Mouse (Mus musculus) intestine, embryonic 14.5 days (tissue): ENCODE results near the gene Ap3m1. TPM values are rescaled to one million over a fixed set of nuclear protein-coding genes. Genes with fewer than 3 reads are reported as not detected.

Experiments used
- ATAC-seq: fragments of 200-750 bp; cut with Nextera tagmentation; replicated peaks from 2 replicates; pipeline ENCODE4 v1.8.0; 2017; ENCODE audit warnings: low read depth, moderate number of reproducible peaks, moderate TSS enrichment, moderate library complexity; ENCODE audit not compliant: low FRiP score, low TSS enrichment
- DNase-seq: peaks from one replicate; pipeline ENCODE4 v3.0.0-alpha.2; 2018; ENCODE audit warnings: low spot score
- H3K27ac ChIP-seq: fragments of 300-500 bp; sonication (generic); 2 replicates; pipeline ENCODE4 v1.5.1; 2014; ENCODE audit warnings: low read depth, mild to moderate bottlenecking, control low read depth
- H3K27me3 ChIP-seq: fragments of 300-500 bp; sonication (generic); replicated peaks from 2 replicates; pipeline ENCODE4 v1.6.1; 2014; ENCODE audit warnings: low read length, control low read depth; ENCODE audit not compliant: control insufficient read depth, insufficient read depth
- H3K36me3 ChIP-seq: fragments of 300-500 bp; sonication (generic); 2 replicates; pipeline ENCODE4 v1.6.1; 2014; ENCODE audit warnings: low read length, control low read depth; ENCODE audit not compliant: control insufficient read depth, insufficient read depth
- H3K4me1 ChIP-seq: fragments of 300-500 bp; sonication (generic); replicated peaks from 2 replicates; pipeline ENCODE4 v1.6.1; 2014; ENCODE audit warnings: low read length, control low read depth, mixed read lengths; ENCODE audit not compliant: control insufficient read depth, insufficient read depth
- H3K4me2 ChIP-seq: fragments of 300-500 bp; sonication (generic); 2 replicates; pipeline ENCODE4 v1.6.1; 2014; ENCODE audit warnings: low read length
- H3K4me3 ChIP-seq: fragments of 300-500 bp; sonication (generic); 2 replicates; pipeline ENCODE4 v1.5.1; 2014; ENCODE audit warnings: low read depth, low read length, control low read depth, mixed read lengths
- H3K9ac ChIP-seq: fragments of 300-500 bp; sonication (generic); 2 replicates; pipeline ENCODE4 v1.6.1; 2014; ENCODE audit warnings: mild to moderate bottlenecking, low read length
- H3K9me3 ChIP-seq: fragments of 300-500 bp; sonication (generic); 2 replicates; pipeline ENCODE4 v1.6.1; 2016; ENCODE audit warnings: low read length, control low read depth; ENCODE audit not compliant: control insufficient read depth
- WGBS: fragments of 180-500 bp; shearing (Covaris S2); extraction: QIAGEN DNeasy Blood & Tissue Kit; methylation state at CpG from one replicate; pipeline ENCODE4 v1.1.7; 2014; 5-methylcytosine and 5-hydroxymethylcytosine counted together
- polyA plus RNA-seq: library from polyadenylated mRNA; unstranded; fragments of >200 nt; fragmentation: Nextera tagmentation; extraction: Ambion mirVana; gene quantifications from 2 replicates; pipeline ENCODE4 v1.2.1, GENCODE M21; 2014

The Ap3m1 gene
- polyA plus RNA-seq, 1 experiment from 2014 or later, result 82.7 TPM

DNA sequence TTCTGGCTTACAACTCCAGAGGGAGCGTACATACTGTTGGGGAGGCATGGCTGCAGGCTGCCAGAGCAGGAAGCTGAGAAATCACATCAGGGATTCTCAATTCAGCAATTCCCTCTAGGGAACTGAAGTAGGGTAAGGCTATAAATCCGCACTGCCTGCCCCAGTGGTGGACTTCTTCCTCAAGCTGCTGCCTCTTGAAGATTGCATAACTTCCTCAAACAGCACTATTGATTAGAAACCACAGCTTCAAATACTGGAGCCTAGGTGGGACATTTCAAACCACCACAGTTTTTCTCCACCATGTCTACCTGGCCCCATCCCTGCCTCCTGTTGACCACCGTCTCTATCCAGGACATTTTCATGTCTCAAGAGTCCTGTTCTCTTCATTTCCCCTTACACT is 38.1 kb upstream of the Ap3m1 start:
- Histone ChIP-seq H3K4me1 (peaks cover 26% of the 10 kb centered on the region), H3K27me3 (no peaks in the 10 kb centered on the region), H3K9me3 (no peaks in the 10 kb centered on the region), H3K4me2 (no peak overlapping the region), H3K27ac (peak overlapping the region; percentile 17; the same call in 1 of the 2 replicates), H3K4me3 (no peak overlapping the region), H3K36me3 (peaks cover 11% of the 10 kb centered on the region), H3K9ac (no peak overlapping the region)
- ATAC-seq (no peak), DNase-seq (no peak)
- 58% methylated on average over 3 of the region's 3 CpGs for WGBS

DNA sequence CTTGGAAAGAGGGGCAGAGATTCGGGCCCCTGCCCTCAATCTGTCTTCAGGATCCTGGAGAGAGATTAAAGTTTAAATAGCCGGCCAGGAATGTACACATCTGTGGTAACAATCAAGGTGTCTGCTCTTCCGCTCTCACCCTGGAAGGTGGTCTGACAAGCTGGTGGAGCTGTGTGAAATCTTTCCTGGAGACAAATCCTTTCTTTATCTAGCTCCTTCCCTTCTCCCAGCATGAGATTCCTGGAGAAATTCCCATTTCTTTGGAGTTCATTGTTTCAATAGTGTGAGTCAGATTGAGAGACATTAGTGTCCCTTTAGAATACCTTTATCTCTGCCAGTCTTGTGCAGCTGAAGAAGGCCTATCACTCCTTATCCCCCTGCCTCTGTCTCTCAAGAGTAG is 36.4 kb upstream of the Ap3m1 start:
- Histone ChIP-seq H3K36me3 (peaks cover 11% of the 10 kb centered on the region), H3K27me3 (no peaks in the 10 kb centered on the region), H3K9me3 (no peaks in the 10 kb centered on the region), H3K27ac (no peak overlapping the region), H3K4me1 (peaks cover 26% of the 10 kb centered on the region), H3K9ac (no peak overlapping the region), H3K4me2 (no peak overlapping the region), H3K4me3 (no peak overlapping the region)
- DNase-seq, result no peak
- 41% methylated on average over 3 of the region's 3 CpGs for WGBS
- ATAC-seq, result no peak

DNA sequence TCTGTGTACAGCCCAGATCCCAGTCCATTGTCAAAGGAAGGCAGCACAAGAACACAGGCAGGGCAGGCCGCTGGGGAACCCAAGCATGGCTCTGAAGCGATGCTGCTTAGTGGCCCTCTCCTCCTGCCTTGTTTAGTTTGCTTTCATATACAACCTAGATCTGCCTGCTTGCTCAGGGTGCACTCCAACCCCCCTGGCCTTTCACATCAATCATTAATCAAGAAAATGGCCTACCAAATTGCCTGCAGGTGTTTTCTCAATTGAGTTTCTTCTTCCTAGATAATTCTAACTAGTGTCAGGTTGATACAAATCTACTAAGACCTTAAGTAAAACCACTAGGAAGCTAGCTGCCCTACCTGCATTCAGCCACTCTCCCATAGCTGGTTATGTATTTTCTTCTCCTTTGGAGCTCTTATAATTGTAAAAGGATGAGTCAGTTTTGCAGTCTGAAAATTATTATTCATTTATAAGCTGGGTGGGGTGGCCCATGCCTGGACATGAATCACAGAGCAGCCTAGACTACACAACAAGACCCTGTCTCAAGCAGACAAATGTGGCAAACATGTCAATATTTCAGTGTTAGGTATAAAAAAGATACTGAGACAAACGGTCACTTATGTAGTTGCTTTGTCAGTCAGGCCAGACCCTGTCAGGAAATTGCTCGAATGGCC is 35.2 kb upstream of the Ap3m1 start:
- H3K27me3 ChIP-seq, result no peaks in the 10 kb centered on the region
- H3K4me2 ChIP-seq, result 0 out of 2 replicates have a peak overlapping the region, but pooled peaks have one; percentile 14
- H3K9ac ChIP-seq, result no peak overlapping the region
- ATAC-seq, result no peak
- H3K4me1 ChIP-seq, result peaks cover 26% of the 10 kb centered on the region
- H3K27ac ChIP-seq, result peak overlapping the region; percentile 72
- no peaks in the 10 kb centered on the region for H3K9me3 ChIP-seq
- H3K4me3 ChIP-seq, result no peak overlapping the region
- no peak for DNase-seq
- peaks cover 3% of the 10 kb centered on the region for H3K36me3 ChIP-seq
- WGBS, result 45% methylated on average over 4 of the region's 4 CpGs

DNA sequence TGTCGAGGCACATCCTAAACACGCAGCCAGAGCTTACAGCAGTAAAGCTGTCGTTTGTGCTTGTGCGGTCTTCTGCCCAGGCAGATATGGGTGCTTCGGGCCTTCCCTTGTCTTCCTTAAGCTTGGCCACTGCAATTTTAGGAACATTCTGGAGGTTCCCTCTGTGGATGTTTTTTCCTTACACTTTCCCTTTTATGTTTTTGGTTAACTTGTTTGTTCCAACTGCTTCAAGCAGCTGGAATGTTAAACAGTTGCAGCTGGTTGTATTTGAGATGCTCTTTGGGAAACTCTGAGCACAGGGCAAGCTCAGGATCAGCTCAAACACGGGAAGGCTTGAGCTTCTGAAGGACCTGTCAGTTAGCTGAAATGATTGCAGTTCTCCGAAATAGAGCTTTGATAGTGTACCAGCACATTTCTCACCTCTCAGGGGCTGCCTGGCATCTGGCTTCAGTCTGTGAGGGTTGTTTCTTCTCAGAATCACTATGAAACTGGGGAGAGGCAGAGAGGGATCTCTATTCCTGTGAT is 34.6 kb upstream of the Ap3m1 start:
- Histone ChIP-seq H3K27me3 (no peaks in the 10 kb centered on the region), H3K4me1 (peaks cover 26% of the 10 kb centered on the region), H3K36me3 (no peaks in the 10 kb centered on the region), H3K4me2 (peak overlapping the region; percentile 14; the same call in 1 of the 2 replicates), H3K9me3 (no peaks in the 10 kb centered on the region), H3K4me3 (no peak overlapping the region), H3K9ac (no peak overlapping the region), H3K27ac (peak overlapping the region; percentile 72)
- 23% methylated on average over 7 of the region's 7 CpGs for WGBS
- DNase-seq (no peak), ATAC-seq (no peak)

DNA sequence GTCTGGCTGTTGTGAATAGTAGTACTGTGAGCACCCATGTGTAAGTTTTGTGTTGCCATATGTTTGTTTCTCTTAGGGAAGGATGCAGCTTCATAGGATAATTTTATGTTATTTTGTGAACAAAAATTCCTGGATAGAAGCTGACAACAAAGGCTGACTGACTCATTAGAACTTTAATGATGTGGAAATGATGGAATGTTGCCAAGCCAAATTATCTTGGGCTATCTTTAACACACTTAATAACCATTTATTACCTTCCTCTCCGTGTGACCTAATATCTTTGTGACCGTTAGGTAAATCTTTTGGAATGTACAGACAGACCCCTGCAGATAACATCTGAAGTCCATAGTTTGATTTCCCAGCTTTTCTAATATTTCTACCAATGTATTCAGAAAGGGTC is 33.8 kb upstream of the Ap3m1 start:
- Histone ChIP-seq H3K27me3 (no peaks in the 10 kb centered on the region), H3K27ac (no peak overlapping the region), H3K4me3 (no peak overlapping the region), H3K4me1 (peaks cover 26% of the 10 kb centered on the region), H3K9me3 (no peaks in the 10 kb centered on the region), H3K9ac (no peak overlapping the region), H3K4me2 (no peak overlapping the region), H3K36me3 (no peaks in the 10 kb centered on the region)
- no peak for DNase-seq
- ATAC-seq, result no peak
- 22% methylated on average over 2 of the region's 2 CpGs for WGBS

DNA sequence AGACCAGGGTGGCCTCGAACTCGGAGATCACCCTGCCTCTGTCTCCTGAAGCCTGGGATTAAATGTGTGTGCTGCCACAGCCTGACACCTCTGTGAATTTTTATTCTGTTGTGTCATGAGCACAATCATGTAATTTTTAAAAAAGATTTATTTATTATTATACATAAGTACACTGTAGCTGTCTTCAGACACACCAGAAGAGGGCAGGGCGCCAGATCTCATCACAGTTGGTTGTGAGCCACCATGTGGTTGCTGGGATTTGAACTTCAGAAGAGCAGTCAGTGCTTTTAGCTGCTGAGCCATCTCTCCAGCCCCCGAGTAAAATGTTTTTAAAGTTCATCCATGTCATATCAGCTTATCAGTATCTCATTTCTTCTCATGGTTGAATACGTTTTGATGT is 33.4 kb upstream of the Ap3m1 start:
- H3K36me3 ChIP-seq, result no peaks in the 10 kb centered on the region
- peaks cover 26% of the 10 kb centered on the region for H3K4me1 ChIP-seq
- no peak for ATAC-seq
- H3K27me3 ChIP-seq, result no peaks in the 10 kb centered on the region
- H3K4me2 ChIP-seq, result no peak overlapping the region
- H3K9ac ChIP-seq, result no peak overlapping the region
- no peak overlapping the region for H3K27ac ChIP-seq
- H3K4me3 ChIP-seq, result no peak overlapping the region
- WGBS, result 79% methylated on average over 5 of the region's 5 CpGs
- no peak for DNase-seq
- no peaks in the 10 kb centered on the region for H3K9me3 ChIP-seq

DNA sequence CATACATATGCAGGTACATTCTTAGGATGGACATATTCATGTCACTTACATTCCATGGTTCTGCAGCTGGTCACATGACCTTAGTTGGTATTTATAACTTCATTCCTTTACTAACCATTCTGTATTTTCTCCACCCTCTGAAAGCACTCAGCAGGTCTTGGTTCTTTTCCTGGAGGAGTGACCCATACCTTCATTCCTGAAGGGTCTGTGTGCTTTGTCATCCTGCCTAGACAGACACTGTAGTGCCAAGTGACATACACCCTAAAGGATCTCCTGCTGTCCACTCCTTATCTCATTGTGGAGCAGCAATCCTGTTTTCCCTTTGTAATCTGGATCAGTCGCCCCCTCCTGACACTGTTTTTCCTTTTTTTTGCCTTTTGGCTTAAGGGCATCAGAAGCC is 30.5 kb upstream of the Ap3m1 start:
- ATAC-seq, result no peak
- 60% methylated on average over 1 of the region's 1 CpGs for WGBS
- no peak overlapping the region for H3K4me2 ChIP-seq

DNA sequence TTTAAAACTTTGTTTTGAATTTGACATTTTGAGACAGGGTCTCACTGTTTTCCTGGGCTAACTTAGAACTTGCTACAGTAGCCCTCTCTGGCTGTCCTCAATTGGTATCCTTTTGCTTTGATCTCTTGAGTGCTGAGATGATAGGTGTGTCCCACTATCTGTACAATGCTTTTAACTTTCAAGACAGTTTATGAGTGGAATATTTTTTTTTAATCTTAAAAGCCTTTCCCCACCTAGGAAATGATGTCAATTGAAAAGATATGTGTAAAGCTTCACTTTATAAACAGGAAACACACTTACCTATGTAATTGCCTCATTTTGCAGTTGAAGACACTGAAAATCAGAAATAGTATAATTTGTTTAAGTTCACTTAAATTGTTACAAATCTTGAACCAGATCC is 26.2 kb upstream of the Ap3m1 start:
- Histone ChIP-seq H3K4me3 (no peak overlapping the region), H3K36me3 (no peaks in the 10 kb centered on the region), H3K9ac (no peak overlapping the region), H3K4me2 (no peak overlapping the region), H3K9me3 (no peaks in the 10 kb centered on the region), H3K27ac (no peak overlapping the region), H3K4me1 (peaks cover 20% of the 10 kb centered on the region), H3K27me3 (no peaks in the 10 kb centered on the region)
- ATAC-seq (no peak), DNase-seq (no peak)

More for the DNA sequence above, 30.5 kb upstream of the Ap3m1 start:
- no peaks in the 10 kb centered on the region for H3K9me3 ChIP-seq
- no peak overlapping the region for H3K9ac ChIP-seq
- peaks cover 13% of the 10 kb centered on the region for H3K4me1 ChIP-seq
- no peaks in the 10 kb centered on the region for H3K36me3 ChIP-seq
- H3K27ac ChIP-seq, result no peak overlapping the region
- no peak for DNase-seq
- no peaks in the 10 kb centered on the region for H3K27me3 ChIP-seq
- H3K4me3 ChIP-seq, result no peak overlapping the region

DNA sequence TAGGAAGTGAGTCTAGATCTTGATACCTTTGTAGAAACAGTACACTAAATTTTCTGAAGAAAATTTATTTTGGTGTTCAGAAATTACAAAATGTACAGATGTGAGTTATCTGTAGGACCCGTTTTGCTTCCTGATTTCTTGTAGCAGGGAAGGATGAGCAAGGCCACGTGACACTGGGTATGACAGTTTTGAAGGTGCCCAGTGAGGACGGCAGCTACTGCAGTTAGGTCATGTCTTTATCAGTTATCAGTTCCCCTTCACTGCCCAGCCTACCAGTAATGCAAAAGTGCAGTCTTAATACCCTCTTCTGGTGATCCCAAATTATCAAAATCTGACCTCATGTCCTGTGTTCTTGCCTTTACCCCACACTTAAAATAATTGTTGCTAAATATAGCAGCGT is 25.6 kb upstream of the Ap3m1 start:
- WGBS, result 75% methylated on average over 4 of the region's 4 CpGs
- H3K36me3 ChIP-seq, result no peaks in the 10 kb centered on the region
- H3K4me2 ChIP-seq, result no peak overlapping the region
- peaks cover 20% of the 10 kb centered on the region for H3K4me1 ChIP-seq
- no peak overlapping the region for H3K27ac ChIP-seq
- no peak for ATAC-seq
- H3K9me3 ChIP-seq, result no peaks in the 10 kb centered on the region
- H3K9ac ChIP-seq, result no peak overlapping the region
- H3K27me3 ChIP-seq, result no peaks in the 10 kb centered on the region
- H3K4me3 ChIP-seq, result no peak overlapping the region
- DNase-seq, result no peak
